Mouse (Mus musculus) stomach, postnatal 0 days (tissue): ENCODE measurements around the gene Inpp5k. TPM values are rescaled to one million over a fixed set of nuclear protein-coding genes. Genes with fewer than 3 reads are reported as not detected.

Experiments used
- ATAC-seq: fragments of 200-750 bp; cut with Nextera tagmentation; 2 replicates; pipeline ENCODE4 v1.8.0; 2017; ENCODE audit not compliant: low FRiP score, low TSS enrichment
- DNase-seq: peaks from one replicate; pipeline ENCODE4 v3.0.0-alpha.2; 2016; ENCODE audit warnings: low spot score
- H3K27ac ChIP-seq: fragments of 300-500 bp; sonication (generic); replicated peaks from 2 replicates; pipeline ENCODE4 v1.5.1; 2014; ENCODE audit warnings: mild to moderate bottlenecking, control low read depth
- H3K27me3 ChIP-seq: fragments of 300-500 bp; sonication (generic); 2 replicates; pipeline ENCODE4 v1.6.1; 2014; ENCODE audit warnings: low read length; ENCODE audit not compliant: control insufficient read depth, insufficient read depth
- H3K36me3 ChIP-seq: fragments of 300-500 bp; sonication (generic); 2 replicates; pipeline ENCODE4 v1.6.1; 2014; ENCODE audit warnings: low read length, mixed read lengths; ENCODE audit not compliant: control insufficient read depth, insufficient read depth
- H3K4me1 ChIP-seq: fragments of 300-500 bp; sonication (generic); replicated peaks from 2 replicates; pipeline ENCODE4 v1.6.1; 2014; ENCODE audit warnings: antibody characterized with exemption; ENCODE audit not compliant: control insufficient read depth, insufficient read depth
- H3K4me2 ChIP-seq: fragments of 300-500 bp; sonication (generic); replicated peaks from 2 replicates; pipeline ENCODE4 v1.6.1; 2014; ENCODE audit warnings: low read depth, mild to moderate bottlenecking, control low read depth, moderate library complexity
- H3K4me3 ChIP-seq: fragments of 300-500 bp; sonication (generic); 2 replicates; pipeline ENCODE4 v1.5.1; 2014; ENCODE audit warnings: low read depth, low read length, control low read depth
- H3K9ac ChIP-seq: fragments of 300-500 bp; sonication (generic); 2 replicates; pipeline ENCODE4 v1.6.1; 2014; ENCODE audit warnings: mild to moderate bottlenecking, low read length, control low read depth, mixed read lengths
- H3K9me3 ChIP-seq: fragments of 300-500 bp; sonication (generic); 2 replicates; pipeline ENCODE4 v1.6.1; 2016; ENCODE audit warnings: low read length; ENCODE audit not compliant: control insufficient read depth
- CTCF ChIP-seq: IDR thresholded peaks from 2 replicates; pipeline ENCODE4 v1.5.1; 2016; ENCODE audit warnings: antibody characterized with exemption, low read depth, mild to moderate bottlenecking, moderate library complexity
- EP300 ChIP-seq: optimal IDR thresholded peaks from 2 replicates; pipeline ENCODE3; 2016; ENCODE audit warnings: antibody characterized with exemption
- WGBS: fragments of 180-500 bp; shearing (Covaris S2); extraction: QIAGEN DNeasy Blood & Tissue Kit; methylation state at CpG from one replicate; pipeline ENCODE4 v1.1.7; 2014; 5-methylcytosine and 5-hydroxymethylcytosine counted together
- polyA plus RNA-seq: library from polyadenylated mRNA; unstranded; fragments of >200 nt; fragmentation: Nextera tagmentation; extraction: Ambion mirVana; gene quantifications from 2 replicates; pipeline ENCODE4 v1.2.1, GENCODE M21; 2015

Inpp5k gene
- polyA plus RNA-seq, 1 experiment from 2014 or later: 19.0 TPM

- Histone ChIP-seq H3K4me2 (no peak overlapping the region), H3K9ac (no peak overlapping the region), H3K9me3 (no peaks in the 10 kb centered on the region), H3K36me3 (peaks cover 27% of the 10 kb centered on the region), H3K4me1 (0 out of 2 replicates have a peak, but pooled peaks cover 2% of the 10 kb centered on the region), H3K27ac (no peak overlapping the region), H3K27me3 (no peaks in the 10 kb centered on the region), H3K4me3 (no peak overlapping the region)
- DNase-seq (no peak), ATAC-seq (no peak)
- TF ChIP-seq CTCF (no peak), EP300 (no peak)
- 72% methylated on average over 2 of the region's 2 CpGs for WGBS
These were observed 8.0 kb upstream of the Inpp5k start for GRCm38 (mm10) chr11:75622588-75623329.

DNA sequence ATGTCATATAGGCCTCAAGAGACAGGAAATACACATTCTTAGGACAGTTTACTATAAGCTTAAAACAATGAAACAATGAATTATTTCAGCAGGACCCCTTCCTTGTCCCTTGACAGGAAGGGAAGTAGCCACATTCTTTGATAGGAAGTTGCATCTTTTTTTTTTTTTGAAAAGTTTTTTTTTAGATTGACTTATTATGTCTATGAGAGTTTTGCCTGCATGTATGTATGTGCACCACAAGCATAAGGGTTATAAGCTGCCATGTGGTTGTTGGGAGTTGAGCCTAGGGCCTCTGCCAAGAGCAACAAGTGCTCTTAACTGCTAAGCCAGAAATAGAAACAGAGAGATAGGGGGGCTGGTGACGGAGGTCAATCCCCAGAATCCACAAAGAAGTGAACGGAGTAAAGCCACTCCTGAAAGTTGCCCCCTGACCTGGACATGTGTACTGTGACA is 6.7 kb upstream of the Inpp5k start:
- TF ChIP-seq EP300: no peak
- no peak for TF ChIP-seq CTCF
- Histone ChIP-seq H3K4me2 (no peak overlapping the region), H3K36me3 (peaks cover 27% of the 10 kb centered on the region), H3K27ac (0 out of 2 replicates have a peak overlapping the region, but pooled peaks have one; percentile 14), H3K4me1 (0 out of 2 replicates have a peak, but pooled peaks cover 2% of the 10 kb centered on the region), H3K9me3 (no peaks in the 10 kb centered on the region), H3K9ac (no peak overlapping the region), H3K27me3 (no peaks in the 10 kb centered on the region), H3K4me3 (no peak overlapping the region)
- WGBS: 53% methylated on average over 2 of the region's 2 CpGs
- DNase-seq (no peak), ATAC-seq (no peak)

DNA sequence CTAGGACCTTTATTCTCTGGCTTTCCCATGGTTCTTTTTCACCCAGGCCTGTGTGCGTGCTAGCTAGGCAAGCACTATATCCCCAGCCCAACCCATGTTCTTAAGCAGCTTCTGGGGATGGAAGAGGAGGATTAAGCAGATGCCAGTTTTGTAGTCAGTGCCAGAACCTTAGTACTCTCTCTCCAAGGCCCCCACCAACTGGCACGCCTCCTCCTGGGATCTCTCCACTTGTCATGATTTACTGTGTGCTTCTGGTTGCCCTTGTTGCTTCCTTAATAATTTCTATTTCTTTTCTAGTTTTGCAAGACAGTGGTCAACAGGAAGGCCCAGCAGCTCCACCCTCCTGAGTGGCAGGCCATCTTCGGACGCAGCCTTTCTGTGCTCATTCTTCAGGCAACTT is 5.0 kb upstream of the Inpp5k start:
- H3K4me2 ChIP-seq: no peak overlapping the region
- H3K9me3 ChIP-seq: no peaks in the 10 kb centered on the region
- DNase-seq (no peak), ATAC-seq (no peak)
- peaks cover 20% of the 10 kb centered on the region for H3K36me3 ChIP-seq
- 81% methylated on average over 4 of the region's 4 CpGs for WGBS
- TF ChIP-seq EP300 (no peak), CTCF (no peak)
- H3K4me1 ChIP-seq: 0 out of 2 replicates have a peak, but pooled peaks cover 2% of the 10 kb centered on the region
- H3K27me3 ChIP-seq: no peaks in the 10 kb centered on the region
- H3K4me3 ChIP-seq: no peak overlapping the region
- H3K27ac ChIP-seq: no peak overlapping the region
- no peak overlapping the region for H3K9ac ChIP-seq

GRCm38 (mm10) chr11:75630098-75630497 is 690 bp upstream of the Inpp5k start:
- Histone ChIP-seq H3K4me3 (peak overlapping the region; percentile 66), H3K36me3 (peaks cover 17% of the 10 kb centered on the region; the same call in 1 of the 2 replicates), H3K27ac (peak overlapping the region; percentile 45; the same call in 1 of the 2 replicates), H3K27me3 (no peaks in the 10 kb centered on the region), H3K4me1 (0 out of 2 replicates have a peak, but pooled peaks cover 5% of the 10 kb centered on the region), H3K9me3 (no peaks in the 10 kb centered on the region), H3K9ac (peak overlapping the region; percentile 28), H3K4me2 (peak overlapping the region; percentile 48)
- no peak for TF ChIP-seq EP300
- no peak for TF ChIP-seq CTCF
- ATAC-seq (no peak), DNase-seq (no peak)
- WGBS: 5% methylated on average over 5 of the region's 5 CpGs

- DNase-seq (no peak), ATAC-seq (no peak)
- Histone ChIP-seq H3K36me3 (peaks cover 10% of the 10 kb centered on the region; the same call in 1 of the 2 replicates), H3K4me1 (0 out of 2 replicates have a peak, but pooled peaks cover 5% of the 10 kb centered on the region), H3K4me2 (peak overlapping the region; percentile 53), H3K27me3 (no peaks in the 10 kb centered on the region), H3K9ac (peak overlapping the region; percentile 70), H3K9me3 (no peaks in the 10 kb centered on the region), H3K27ac (peak overlapping the region; percentile 0; the same call in 1 of the 2 replicates), H3K4me3 (peak overlapping the region; percentile 66)
- peak; percentile 71 for TF ChIP-seq CTCF
- TF ChIP-seq EP300: no peak
- WGBS: 5% methylated on average over 13 of the region's 13 CpGs
These were observed 905 bp downstream of the Inpp5k start for GRCm38 (mm10) chr11:75631561-75632225.
